Mouse (Mus musculus) ovary, postnatal 36 days (tissue): ENCODE results near the gene Tnk2.
"Not testable (repeated sequence)": the region's sequence is repeated elsewhere in the genome, so short reads cannot be mapped to it uniquely, and the experiment has no call there.

Experiments
- DNase-seq: peaks from one replicate; pipeline ENCODE4 v3.0.0; 2022; ENCODE audit warnings: low spot score, mixed read lengths

Tnk2 gene

DNA sequence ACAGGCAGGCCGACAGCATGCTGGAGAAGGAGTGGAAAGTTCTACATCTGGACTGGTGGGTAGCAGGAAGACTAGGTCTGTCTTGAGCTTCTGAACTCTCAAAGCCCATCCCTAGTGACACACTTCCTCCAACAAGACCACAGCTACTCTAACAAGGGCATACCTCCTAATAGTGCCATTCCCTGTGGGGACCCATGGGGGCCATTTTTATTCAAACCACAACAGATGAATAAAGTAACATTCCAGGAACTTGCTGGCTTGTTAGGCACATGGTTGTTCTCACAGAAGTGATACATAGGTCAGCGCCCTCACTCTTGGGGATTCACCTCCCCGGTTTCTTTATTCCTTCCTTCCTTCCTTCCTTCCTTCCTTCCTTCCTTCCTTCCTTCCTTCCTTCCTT is 7.3 kb upstream of the Tnk2 start:
- DNase-seq, result no peak

GRCm38 (mm10) chr16:32636871-32637521 is 6.7 kb upstream of the Tnk2 start:
- no peak for DNase-seq

DNA sequence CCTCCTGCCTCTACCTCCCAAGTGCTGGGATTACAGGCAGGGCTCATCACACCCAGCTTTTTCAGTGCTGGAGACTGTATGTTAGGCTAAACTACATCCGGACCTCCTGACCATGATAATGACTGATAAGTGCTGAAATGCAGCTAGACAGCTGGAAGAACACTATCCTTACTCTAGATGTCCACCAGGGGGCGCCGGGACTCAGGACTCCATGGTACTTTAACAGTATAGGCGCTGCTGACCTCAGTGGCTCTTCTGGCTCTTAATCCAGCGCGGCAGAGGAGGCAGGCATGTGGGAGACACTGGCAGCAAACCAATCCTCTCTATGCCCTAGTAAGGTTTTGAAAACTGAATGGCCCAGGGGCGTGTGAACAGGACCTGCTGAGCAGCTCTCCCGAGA is 5.2 kb upstream of the Tnk2 start:
- DNase-seq, result peak; percentile 77

GRCm38 (mm10) chr16:32640096-32640495 is 3.6 kb upstream of the Tnk2 start:
- no peak for DNase-seq

- DNase-seq, result not testable (repeated sequence)
Observed at GRCm38 (mm10) chr16:32640683-32641082, 3.0 kb upstream of the Tnk2 start.

- DNase-seq, result no peak
Observed at GRCm38 (mm10) chr16:32641440-32642219, 2.0 kb upstream of the Tnk2 start.

DNA sequence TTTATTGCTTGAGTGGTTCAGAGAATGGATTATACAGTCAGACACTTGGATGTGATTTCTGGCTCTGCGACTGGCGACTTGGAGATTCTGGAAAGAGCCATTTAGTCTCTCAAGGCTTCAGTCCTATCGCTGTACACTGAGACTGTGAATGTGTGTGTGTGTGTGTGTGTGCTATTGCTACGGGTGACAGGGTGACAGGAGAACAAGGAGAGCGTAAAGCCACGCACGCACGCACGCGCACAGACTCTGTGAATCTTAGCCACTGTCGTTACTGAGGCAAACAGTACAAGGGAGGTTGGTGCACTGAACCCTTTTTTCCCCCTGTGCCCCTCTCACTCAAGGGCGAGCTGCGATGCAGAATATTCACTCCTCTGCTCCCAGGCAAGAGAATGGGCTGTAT is 1.4 kb upstream of the Tnk2 start:
- no peak for DNase-seq

DNA sequence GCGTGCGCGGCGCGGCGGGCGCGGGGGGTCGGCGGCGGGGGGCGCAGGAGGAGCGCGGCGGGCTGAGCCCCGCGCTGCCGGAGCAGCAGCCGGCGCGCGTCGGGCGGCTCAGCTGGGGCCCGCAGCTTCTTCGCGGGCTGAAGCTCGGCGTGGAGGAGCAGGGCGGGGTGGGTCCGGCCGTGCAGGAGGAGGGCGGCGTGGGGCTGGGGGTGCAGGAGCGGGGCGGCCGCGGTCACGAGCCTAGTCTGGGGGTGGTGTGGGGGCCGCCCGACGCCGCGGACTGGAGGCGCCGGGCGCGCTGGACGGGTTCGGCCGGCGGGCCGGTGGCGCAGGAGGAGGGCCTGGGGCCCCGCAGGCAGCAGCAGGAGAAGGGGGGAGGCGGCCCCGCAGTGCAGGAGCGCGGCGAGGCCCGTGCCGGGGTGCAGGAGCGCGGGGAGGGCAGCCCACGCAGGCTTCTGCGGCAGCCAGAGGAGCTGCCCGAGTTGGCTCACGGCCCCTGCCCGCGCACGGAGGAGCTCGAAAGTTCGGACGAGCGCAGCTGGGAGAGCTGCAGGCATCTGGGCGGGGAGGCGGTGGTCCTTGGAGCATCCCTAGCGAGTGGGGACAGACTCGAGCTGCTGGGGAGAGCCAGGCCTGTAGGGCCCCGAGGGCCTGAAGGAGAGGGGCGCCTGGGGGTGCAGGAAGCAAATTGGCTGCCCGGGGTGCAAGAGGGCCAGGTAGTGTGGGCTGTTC is 561 bp downstream of the Tnk2 start:
- peak; percentile 57 for DNase-seq

- DNase-seq, result no peak
Observed at GRCm38 (mm10) chr16:32644801-32645170, 1.1 kb downstream of the Tnk2 start.

DNA sequence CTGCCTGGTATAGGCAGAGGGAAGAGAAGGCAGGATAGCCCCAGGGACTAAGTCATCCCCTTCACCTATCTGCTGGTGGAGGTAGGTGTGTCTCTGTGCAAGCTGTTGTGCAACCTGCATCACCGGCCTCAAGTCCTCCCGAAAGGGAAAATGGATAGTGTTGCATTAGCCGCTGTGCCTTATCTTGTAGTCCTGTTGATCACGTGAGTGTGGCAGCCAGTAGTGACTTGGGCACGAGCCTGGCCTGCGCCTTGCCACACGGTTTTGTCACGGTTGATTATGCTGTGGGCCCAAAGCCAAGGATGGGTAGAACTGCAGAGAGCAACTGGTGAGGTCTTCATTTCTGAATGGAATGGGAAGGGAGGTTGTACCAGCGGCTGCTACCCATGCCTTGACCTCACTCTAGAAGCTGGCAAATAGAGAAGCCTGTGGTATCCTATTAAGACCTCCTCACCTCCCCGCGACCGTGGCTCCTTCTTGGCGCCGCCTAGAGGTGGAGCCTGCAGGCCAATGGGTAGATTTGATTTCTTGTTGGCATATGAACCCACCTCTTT is 1.8 kb downstream of the Tnk2 start:
- DNase-seq, result peak; percentile 33

DNA sequence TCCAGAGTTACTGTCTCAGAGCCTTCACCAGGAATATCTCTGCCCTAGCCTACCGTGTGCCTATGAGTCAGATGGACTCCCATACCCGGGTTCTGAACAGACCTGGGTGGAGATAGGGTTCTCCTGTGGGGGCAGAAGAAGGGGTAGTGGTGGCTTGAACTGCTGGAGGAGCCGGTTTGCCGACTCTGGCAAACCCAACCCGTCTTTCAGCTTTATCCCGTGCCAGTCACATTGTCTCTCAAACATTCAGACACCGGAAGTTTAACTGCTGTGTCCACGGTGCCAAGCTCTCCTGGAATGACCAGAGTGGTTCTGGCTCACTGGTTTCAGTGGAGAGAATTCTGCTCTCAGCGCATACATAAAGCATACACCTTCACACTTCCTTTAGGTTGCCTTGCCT is 2.3 kb downstream of the Tnk2 start:
- no peak for DNase-seq

DNA sequence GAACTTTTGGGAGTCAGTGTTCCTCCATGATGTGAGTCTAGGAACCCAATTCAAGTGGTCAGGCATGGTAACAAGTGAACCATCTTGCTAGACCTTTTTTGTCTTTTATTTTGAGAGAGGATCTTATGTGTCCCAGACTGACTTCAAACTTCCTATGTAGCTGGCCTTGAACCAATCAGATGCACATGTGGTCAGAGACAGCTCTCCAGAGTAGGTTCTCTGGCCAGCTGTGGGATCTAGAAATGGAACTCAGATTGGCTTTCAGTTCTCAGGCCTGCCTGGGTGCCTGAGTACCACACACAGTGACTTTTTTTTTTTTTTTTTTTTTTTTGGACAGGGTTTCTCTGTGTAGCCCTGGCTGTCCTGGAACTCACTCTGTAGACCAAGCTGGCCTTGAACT is 4.0 kb downstream of the Tnk2 start:
- DNase-seq, result no peak

DNA sequence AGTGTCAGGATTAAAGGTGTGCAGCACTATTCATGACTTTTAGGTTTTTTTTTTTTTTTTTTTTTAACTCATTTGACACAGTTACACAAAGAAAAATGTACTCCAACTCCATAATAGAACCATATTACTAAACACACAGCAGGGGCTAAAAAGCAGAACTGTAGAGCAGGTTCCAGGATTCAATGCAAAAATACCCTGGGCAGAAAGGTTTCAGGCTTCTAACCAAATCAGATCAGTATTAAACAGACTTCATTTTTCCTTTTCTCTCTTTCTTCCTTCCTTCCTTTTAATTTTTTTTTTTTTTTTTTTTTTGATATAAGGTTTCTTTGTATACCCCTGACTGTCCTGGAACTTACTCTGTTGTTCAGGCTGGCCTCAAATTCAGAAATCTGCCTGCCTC is 6.8 kb downstream of the Tnk2 start:
- no peak for DNase-seq

GRCm38 (mm10) chr16:32650974-32651618 is 7.4 kb downstream of the Tnk2 start:
- DNase-seq, result no peak

- no peak for DNase-seq
Observed at GRCm38 (mm10) chr16:32654071-32654733, 10.5 kb downstream of the Tnk2 start.

DNA sequence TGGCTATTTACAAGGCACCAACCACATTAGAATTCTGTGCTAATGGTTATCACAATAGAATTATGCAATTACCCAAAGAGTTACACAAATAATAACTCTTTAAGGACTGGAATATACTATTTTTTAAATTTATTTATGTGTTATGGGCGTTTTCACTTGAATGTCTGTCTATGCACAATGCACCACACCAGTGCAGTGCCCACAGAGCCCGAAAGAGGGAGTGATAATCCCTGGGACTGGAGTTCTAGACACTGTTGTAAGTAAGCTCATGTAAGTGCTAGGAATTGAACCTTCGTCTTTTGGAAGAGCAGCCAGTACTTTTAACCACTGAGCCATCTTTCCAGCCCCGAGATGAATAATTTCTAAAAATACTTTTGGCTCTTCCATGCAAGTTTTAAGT is 11.9 kb downstream of the Tnk2 start:
- DNase-seq, result no peak

- no peak for DNase-seq
Observed at GRCm38 (mm10) chr16:32656321-32656720, 12.6 kb downstream of the Tnk2 start.

DNA sequence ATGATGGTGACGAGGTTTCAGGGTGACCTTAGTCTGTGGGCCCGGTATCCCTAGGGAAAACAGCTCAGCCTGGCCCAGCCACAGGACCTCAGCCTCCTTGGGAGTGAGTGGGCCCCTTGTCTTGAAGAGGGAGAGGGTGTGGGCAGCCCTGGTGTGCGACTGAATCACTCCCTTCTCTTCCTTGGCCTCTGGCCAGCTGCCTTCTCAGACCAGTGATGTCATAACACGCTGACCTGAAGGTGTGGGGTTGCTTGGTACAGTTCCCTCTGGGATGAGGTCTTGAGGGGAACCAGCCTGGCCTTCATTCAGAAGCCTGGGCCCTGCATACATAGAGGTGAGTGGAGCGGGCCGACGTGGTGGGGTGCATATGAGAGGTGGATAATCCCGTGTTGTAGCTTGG is 13.1 kb downstream of the Tnk2 start:
- DNase-seq, result peak; percentile 46

GRCm38 (mm10) chr16:32657498-32658250 is 14.0 kb downstream of the Tnk2 start:
- DNase-seq, result no peak

GRCm38 (mm10) chr16:32658743-32659171 is 15.1 kb downstream of the Tnk2 start:
- peak; percentile 21 for DNase-seq

GRCm38 (mm10) chr16:32659385-32659784 is 15.7 kb downstream of the Tnk2 start:
- peak; percentile 51 for DNase-seq
